Mouse (Mus musculus) erythroblast, embryonic 14.5 days (primary cell): Measurements from ENCODE around the gene Smcr8.

ENCODE experiments used
- GATA1 ChIP-seq: IDR thresholded peaks from 2 replicates; pipeline ENCODE4 v1.6.1; 2012; ENCODE audit warnings: low read length, inconsistent platforms, mixed read lengths
- TAL1 ChIP-seq: IDR thresholded peaks from 3 replicates; pipeline ENCODE4 v1.6.1; 2012; ENCODE audit warnings: low read length, inconsistent platforms, mixed read lengths

- TF ChIP-seq TAL1 = no peak
- TF ChIP-seq GATA1 = no peak
Observed at GRCm38 (mm10) chr11:60828903-60829302, 51.6 kb downstream of the Smcr8 start.
